Mouse (Mus musculus) megakaryocyte, embryonic 14.5 days (primary cell): ENCODE measurements around the gene Senp2.

ENCODE experiments used
- FLI1 ChIP-seq: IDR thresholded peaks from 2 replicates; pipeline ENCODE4 v1.6.1; 2012; ENCODE audit warnings: low read length, inconsistent platforms, mixed read lengths
- GATA1 ChIP-seq: IDR thresholded peaks from 3 replicates; pipeline ENCODE4 v1.6.1; 2012; ENCODE audit warnings: mixed read lengths, low read length, inconsistent platforms, borderline replicate concordance

DNA sequence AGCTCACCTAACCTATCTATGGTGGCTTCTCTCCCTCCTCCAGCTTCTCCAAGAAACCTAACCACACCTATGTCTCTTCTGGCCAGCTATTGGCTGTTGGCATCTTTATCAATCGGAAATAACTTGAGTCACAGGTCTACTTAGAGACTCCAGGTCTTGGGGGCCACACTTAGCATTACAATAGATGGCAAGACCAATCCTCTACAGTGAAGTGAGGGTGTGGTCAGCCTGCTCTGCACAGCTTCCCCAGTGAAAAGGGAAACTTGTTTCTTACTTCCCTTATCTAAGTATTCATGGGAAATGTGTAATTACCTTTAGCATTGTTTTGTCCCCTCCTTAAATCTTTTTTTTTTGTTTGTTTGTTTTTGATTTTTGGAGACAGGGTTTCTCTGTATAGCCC lies 6.3 kb downstream of the Senp2 start:
- TF ChIP-seq GATA1 (no peak), FLI1 (no peak)
